Mouse (Mus musculus) CD4-positive, CD25-positive, alpha-beta regulatory T cell, adult 4 months (primary cell): ENCODE results near the gene Efcab6. TPM values are rescaled to one million over a fixed set of nuclear protein-coding genes. Genes with fewer than 3 reads are reported as not detected.

Experiments
- ATAC-seq: one replicate; pipeline ENCODE4 v1.8.0; 2017
- polyA plus RNA-seq, 2 experiments: library from polyadenylated mRNA; unstranded; fragments of 100-300 nt; shearing (Covaris generic); gene quantifications; one replicate each; pipeline ENCODE4 v1.2.1; 2017

The Efcab6 gene
- polyA plus RNA-seq, 2 experiments from 2014 or later, result not detected

DNA sequence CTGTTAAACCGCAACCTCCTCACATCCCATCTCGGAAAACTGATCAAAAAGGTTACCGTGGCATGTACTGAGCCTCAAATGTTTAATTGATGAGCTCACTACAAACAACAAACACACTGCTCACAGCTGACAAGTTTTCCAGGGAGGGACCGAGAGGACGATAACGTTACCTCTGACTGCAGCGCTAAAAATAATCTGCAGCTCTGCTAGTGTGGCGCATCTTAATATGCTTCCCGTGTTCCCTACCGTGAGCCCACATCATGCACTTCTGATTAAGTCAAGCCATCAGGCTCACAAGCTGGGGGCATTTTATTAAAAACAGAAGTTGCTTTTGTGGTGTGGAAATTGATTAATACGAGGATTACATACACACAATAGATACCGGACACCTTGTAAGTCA lies 97.4 kb downstream of the Efcab6 start:
- no peak for ATAC-seq

DNA sequence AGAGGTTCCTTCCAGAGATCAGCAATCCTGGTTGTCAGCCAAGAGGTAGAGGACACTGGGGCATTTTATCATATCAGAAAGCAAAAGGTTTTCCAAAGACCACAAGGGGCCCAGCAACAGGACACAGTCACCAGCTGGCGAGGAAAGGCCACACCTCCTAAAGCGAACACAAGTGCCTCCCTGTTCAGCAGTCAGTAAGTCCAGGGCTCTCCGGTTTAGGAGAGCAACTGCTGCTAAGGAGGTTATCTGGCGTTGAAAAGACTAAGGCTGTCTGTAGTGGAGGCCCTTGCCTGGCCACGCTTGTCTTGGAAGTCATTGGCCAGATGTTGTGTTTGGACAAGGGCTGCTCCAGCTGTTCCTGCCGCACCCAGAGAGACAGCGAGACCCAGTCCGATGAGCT lies 100.1 kb downstream of the Efcab6 start:
- no peak for ATAC-seq

DNA sequence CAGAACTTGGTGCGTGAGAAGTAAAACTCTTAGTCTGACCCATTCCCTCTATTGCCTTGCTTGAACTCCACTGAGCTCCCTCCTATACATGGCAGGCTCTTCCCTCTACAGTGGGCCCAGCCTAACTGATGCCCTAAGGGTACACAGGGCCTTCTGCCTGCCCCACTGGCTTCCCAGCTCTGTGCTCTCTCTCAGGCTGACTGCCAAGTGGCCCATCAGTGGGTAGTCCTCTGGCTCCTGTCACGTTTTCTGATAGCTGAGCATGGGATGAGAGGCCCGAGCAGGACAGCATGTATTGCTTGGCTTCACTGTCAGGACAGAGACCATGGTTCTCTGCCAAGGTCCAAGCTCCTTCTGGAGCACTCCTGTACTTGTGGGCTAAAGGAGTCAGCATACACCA lies 106.8 kb downstream of the Efcab6 start:
- ATAC-seq, result no peak

DNA sequence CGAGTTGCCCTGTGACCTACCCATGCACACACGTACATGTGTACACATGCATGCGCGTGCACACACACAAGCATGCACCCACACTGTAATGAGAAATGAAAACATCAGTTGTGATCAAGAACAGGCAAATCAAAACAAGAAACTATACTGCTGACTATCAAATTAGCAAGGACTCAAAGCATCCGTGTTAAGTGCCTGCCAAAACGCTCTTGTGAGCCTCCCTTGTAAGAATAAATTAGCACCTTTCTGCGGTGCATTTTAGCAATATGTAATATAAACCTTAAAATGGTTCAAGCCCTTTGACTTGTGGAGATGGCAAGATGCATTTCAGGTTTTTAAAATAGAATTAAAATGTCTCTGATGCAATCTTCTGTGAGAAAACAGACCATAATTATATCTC lies 108.2 kb downstream of the Efcab6 start:
- no peak for ATAC-seq

DNA sequence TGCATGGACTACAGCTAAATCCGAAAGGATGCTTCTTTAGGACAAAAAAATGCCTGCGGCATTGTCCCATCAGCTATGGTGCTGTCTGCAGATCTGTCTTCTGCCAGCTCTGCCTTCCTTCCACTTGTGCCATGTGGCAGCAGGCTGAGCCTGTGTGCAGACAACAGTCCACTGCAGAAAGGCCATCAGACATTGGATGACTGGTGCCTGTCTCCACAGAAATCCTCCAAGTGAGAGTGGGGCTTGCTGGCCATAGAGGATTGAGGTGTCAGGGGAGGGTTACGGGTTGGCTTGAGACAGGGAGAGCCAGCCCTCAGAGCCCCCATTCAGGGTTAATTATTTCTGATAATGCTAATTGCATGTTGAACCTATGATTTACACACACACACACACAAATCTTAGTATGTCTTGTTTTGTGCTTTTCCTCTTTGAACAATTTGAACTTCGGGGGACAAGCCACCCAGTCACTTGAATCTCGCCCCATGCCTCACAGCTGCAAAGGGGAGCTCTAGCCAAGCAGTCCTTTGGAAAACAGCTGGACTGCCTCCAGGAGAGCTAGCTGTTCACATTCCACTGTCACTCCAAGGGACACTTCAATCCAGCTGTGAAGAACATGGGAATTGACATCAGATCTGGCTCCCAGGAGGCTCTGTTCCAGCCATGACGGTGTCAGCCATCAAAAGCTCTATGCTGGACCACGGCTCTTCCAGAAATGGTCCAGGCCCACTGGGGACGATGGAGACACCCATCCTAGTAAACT lies 109.1 kb downstream of the Efcab6 start:
- ATAC-seq, result no peak

DNA sequence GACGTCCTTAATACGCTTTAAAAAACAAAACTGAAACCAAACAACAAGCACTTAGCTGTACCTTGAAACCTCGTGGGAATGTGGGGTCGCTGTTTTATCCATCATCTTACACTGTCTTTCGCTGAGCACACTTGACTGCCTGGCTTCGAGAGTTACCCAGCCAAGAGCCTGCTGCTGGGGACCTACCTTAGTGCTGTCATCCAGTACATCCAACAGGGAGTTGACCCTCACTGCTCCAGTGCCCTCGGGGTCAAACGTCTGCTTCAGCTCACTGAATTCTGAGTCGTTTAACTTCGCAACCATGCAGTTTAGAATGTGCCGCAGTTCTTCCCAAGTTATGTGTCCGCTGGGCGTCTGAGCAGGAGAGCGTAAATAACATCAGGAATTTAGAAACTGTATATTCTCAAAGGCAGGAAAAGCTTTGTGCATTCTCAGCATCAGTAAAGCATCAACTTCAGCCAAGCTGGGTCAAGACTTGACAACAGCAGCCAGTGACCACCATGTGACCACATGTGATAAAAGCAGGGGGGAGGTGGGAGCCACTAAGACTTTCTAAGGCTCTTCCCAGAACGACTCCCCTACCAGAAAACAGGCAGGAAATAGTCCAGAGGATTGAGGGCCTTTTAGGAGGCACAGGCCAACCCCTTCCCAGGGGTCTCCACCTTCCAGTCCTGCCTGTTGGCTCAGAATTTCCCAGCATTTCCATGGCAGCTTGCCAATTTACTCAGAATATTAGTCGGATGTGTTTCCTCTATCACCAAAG lies 115.3 kb downstream of the Efcab6 start:
- ATAC-seq, result no peak

DNA sequence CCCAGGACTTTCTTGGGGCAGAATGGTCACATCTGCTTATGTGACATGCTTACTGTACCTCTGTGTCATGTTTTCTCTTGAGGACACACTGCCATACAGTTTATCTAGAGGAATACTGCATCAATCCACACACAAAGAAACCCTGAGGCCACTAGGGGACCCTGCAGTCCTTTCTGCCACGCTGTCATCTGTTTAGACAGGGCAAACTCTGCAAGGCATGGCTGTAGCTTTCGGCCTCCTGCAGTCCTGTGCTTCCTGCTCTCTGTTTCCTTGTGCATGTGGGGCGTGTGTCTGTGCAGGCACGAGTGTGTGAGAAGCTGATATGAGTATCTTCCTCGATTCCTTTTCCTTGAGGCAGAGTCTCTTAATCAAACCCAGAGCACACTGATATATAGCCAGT lies 125.5 kb downstream of the Efcab6 start:
- ATAC-seq, result no peak

DNA sequence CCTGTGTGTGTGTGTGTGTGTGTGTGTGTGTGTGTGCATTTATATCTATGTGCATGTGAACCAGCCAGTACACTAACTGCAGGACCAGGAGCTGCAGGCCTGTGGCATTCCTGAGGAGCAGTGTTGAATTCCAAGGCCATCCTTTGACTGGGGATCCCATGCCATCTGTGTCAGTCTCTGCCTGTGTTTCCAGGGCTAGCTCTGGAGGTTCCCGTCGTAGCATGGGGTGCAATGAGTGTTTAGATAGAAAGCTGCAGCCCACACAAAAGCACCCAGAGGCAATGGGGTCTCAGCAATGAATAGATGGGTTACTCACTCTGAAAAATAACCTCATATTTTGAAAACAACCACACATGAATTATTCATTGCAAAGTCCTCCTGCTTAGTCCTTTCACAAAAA lies 126.7 kb downstream of the Efcab6 start:
- no peak for ATAC-seq

DNA sequence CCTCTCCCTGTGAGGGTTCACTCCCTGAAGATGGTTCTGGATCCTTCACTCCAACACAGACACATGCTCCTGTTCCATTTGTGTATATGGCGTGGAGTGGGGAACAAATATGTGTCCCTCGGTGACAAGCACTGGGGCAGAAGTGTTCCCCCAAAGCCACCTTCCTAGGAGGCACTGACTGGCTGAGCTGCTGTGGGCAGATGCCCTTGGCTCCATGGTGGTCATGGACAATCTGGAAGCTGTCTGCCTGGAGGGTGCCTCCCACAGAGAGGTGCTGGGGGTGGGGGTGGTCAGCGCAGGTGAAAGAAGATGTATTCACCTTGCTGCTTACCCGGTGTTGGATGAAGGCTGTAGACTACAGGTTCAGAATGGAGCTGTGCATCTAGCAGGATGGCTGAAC lies 128.7 kb downstream of the Efcab6 start:
- ATAC-seq, result no peak

DNA sequence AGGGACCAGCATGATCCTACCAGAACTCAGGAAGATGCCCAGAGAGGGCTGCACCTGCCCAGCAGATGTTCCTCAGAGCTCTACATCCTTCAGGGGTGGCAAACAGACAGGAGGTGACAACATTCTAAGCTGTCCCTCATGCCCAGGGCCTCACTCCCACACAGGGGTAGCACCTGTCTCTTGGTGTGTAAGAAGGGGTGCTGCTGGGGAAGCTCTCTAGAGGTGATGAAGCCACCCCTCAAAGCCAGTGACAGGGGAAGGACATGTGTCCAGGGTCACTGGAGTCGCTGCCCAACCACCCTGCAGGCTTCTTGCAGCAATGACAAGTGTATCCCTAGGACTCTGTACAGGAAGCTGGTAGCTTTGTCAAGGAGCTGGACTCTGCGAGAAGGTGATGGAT lies 130.4 kb downstream of the Efcab6 start:
- no peak for ATAC-seq

DNA sequence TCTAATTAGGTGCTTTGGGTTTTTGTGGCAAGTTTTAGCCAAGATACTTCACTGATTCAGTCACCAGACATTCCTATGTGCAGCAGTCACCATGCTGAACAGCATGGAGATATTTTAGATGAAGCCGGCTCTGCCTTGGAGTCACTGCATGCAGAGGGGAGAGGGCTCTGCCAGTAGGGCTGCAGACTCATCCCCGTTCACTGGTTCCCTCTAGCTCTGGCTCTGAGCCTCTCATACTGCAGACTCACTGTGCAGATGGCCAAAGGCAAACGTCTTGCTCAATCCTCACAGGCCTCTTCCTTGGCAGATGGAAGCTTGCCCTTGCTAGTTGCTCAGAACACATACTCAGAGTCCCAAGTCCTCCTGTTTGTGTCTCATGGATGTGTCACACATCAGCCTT lies 139.8 kb downstream of the Efcab6 start:
- no peak for ATAC-seq

DNA sequence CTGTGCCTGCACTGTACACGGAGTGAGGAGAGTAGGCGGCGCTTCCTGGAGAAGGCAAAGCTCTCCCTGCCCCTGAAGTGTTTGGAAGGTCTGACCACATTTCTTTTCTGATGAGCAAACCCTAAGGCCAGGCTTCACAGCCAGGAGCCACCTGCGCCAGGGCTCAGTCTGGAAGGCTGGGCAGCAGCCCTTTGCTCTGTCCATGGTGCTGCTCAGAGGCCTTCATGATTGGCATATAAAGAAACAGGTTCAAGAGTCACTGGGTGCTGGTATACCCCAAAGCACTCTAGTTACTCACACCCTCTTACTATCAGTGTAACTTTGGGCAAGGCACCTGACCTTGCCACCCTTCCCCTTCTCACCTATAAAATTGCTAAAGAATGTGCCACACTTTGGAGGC lies 140.5 kb downstream of the Efcab6 start:
- ATAC-seq, result no peak

DNA sequence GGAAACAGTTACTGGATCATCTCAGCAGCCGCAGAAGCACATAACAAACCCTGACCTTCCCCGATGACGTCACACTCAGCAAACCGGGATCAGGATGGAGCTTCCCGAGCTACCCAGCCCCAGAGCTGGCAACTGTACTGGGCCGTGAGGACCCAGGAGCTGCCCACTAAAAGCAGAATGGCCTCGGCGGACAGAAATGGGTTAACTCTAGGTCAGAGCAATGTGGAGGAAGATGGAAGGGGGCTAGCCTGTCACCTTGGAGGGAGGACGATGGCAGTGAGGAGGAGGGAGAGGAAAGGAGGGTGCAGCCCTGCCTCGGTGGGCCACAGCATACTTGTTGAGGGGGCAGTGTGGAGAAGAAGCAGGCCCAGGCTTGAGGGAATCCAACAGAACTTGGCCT lies 149.8 kb downstream of the Efcab6 start:
- no peak for ATAC-seq

DNA sequence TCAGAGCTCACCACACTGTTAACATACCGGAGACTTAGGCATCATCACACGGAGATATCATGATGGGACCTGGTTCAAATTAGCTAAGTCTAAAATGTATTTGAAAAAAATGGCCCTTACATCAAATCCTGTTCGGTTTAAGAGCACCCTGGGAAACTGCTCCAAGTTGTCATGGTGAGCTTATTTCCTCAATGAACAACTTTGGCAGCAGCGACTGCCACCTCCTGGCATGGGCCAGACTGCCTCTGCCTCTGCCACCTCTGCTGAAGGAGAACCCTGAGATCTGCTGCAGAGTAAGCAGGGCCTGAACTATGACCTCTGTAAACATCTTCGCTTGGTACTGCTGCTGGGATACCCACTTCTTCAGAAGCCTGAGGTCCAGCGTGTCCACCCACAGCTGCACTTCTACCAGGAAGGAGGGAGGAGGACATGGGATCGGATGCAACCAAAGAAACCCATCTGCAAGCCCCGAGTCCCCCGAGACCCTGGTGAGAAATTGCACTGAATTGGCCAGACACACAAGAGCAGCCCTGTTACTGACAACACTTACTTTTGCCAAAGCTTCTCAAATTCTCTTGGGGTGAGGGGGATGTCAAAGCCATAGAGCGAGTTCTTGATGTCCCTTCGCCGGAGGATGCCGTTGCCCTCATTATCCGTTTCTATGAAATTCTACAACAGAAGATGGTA lies 152.0 kb downstream of the Efcab6 start:
- no peak for ATAC-seq

DNA sequence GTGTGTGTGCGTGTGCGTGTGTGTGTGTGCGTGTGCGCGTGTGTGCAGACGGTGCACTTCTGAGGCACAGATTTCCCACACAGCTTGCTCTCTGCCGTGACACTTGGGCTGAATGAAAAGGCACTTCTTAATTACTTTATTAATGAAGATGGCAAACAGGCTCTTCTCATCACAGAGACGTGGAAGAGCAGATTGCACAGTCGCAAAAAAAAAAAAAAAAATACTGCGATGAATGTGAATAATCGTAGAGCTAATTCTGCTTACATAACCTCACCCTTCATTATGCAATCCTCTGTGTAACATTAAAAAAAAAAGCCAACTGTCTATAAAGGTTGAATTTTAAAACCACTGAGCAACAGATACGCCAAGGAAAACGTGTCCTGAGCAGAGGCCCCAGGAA lies 158.7 kb downstream of the Efcab6 start:
- ATAC-seq, result no peak

DNA sequence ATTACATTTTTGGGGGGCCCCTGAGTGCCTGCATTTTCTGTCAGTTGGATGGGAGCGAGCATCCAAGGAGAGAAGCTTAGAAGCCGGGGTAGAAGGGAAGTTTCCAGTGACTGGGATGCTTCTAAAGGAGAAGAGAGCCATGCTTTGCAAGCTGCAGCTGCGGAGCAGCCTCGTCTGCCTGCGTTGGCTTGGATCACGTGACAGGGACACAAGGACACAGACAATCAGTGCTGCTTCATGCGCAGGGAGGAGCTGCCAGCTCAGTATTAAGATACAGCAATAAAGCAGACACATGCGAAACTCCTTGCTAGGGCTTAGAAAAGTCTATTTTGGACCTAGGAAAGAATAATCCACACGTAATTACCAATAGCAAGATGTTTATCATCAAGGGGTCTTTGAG lies 167.9 kb downstream of the Efcab6 start:
- no peak for ATAC-seq

DNA sequence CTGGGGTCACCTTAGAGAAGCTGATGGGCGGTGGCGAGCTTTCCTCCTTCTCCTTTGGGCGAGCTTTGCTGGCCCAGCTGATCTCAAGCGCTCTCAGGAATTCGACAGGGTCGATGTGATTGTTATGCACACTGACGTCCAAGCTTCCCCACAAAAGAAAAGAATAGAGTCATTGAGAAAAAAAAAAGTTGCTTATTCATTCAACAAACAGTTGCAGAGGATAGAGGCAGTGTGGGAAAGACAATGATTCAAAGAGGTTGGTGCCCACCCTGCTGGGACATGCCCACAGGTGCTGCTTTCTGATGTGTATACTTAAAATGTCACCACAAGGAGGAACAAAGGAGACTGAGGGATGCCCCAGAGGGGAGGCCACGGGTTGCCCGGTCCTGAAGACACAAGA lies 169.2 kb downstream of the Efcab6 start:
- ATAC-seq, result no peak

DNA sequence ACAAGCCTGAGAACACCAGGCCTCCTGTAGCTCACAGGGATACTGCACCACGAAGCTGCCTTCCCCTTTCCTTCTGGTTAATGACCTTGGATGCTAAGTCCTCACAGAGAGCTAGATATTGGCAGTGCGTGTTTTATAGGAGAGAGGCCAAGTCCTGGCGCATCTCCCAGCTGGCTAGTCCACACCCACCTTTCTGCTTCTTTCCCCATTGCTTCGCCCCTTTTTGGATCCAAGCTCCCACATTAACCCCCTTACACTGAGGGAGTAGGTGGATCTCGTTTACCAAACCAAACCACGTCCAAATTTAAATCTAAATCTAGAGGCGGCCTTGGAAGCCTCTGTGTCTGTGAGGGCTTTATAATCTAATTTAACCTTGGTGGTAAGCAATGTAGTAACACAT lies 170.9 kb downstream of the Efcab6 start:
- ATAC-seq, result no peak

DNA sequence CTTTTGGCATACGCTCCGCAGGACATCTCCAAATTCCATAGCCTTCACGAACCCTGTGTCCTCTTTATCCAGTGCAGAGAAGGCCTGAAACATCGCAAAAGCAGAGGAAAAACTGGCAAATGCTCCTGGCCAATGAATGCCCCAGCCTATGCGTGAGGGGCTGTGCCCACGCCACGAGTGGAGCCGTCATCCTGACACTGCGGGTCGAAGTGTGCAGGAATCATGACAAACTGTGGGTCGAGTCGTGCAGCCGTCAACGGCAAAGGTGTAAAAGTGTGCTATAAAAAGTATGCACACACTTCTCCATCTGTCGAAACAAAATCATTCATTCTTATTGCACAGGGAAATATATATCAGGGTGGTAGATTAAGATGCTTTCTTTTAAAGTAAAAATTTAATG lies 172.3 kb downstream of the Efcab6 start:
- no peak for ATAC-seq

DNA sequence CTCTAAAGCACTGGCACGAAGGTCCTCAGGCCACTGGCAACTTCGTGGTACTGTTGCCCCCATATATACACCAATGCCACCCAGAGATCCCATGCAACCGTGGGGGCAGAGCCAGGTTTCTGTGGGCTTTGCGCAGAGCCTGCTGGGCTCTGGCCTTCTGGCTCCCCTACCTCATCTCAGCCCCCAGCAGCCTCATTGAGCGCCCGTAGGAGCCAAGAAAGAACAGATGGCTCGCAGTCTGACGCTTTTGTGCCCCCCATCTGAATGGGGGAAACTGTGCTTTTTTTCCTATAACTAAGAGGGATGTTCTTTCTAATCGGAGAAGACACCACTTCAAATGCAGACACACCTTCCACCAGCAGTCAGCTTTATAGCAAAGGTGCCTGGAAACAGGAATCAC lies 180.9 kb downstream of the Efcab6 start:
- no peak for ATAC-seq

DNA sequence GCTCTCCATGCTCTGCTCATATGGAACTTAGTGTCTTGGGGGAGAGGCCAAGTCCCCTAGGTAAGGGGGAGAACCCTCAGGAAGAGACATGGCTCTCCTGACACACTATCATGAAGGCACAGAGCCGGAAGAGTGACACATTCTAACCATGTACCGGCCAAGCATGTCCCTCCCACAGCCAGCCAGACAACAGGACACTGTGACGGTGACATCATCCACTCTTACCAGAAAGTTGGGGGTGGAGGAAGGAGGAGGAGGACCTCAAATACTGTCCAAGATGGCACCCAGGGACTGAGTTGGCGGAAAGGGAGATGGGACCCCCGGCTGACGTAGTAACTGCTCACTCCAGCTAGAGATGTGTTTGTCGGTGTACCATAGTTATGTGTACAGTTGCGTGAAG lies 181.4 kb downstream of the Efcab6 start:
- no peak for ATAC-seq

DNA sequence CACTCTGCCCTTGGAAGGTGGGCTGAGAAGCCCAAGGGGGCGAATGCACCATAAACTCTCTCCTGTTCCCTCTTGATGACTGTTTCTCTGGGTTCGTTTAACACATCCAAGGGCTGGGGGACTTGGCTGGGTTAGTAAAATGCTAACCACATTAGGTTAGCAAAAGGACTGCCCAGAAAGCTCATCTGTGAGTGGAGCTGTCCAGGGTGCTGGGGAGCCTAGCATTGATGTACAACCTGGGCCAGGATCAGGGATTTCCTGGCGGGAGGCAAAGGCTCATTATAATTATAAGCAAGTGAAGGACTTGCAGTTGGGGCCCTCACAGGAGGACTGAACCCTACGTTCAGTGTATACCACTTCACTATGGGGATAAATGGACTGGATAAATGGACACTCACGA lies 185.3 kb downstream of the Efcab6 start:
- no peak for ATAC-seq

DNA sequence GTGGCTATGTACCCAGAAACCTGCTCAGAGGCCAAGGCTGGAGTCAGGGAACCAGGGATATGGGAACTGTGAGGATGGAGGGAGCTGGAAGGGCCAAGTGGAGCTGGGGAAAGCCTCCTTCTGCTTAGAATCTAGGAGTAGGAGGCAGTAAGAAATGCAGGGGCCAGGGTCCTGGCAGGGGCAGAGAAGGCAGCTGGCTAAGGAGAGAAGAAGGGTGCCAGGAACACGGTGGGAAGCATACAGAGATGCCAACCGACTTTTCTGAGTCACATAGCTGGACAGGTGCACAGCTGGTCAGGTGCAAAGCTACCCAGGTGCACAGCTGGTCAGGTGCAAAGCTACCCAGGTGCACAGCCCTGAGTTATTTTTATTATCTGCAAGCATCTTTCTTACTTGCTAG lies 187.3 kb downstream of the Efcab6 start:
- ATAC-seq, result no peak
